ENCODE assay signal across 21 mouse cellular contexts in genomic region chr9:27108451-27108850, GRCm38 (mm10). TPM values are rescaled to one million over a fixed set of nuclear protein-coding genes. Genes with fewer than 3 reads are reported as not detected.
DNase-seq lines count a peak whose midpoint lies in the region; ATAC-seq lines count a peak whose summit lies in the region.
"Had no signal": no experiment of that assay in that cellular context is flagged by ENCODE, and none has a peak within 500 bp of the region (broad histone marks: within the 10 kb centered on the region; RNA-seq: fewer than 3 reads in every experiment).

No protein-coding gene starts in this region.

- no peak overlapping the region for H3K27ac ChIP-seq in heart, embryonic 11.5 days (ENCODE audit: low read depth, low read length)
- H3K27ac ChIP-seq in kidney, embryonic 15.5 days, result peak overlapping the region; percentile 63; the same call in 1 of the 2 replicates
- peak overlapping the region; percentile 74 for H3K27ac ChIP-seq in kidney, embryonic 16.5 days (ENCODE audit: low read length)
- H3K27ac ChIP-seq: forebrain, embryonic 13.5 days; hindbrain, embryonic 13.5 days; liver, embryonic 14.5 days; midbrain, embryonic 10.5 days; neural tube, embryonic 13.5 days had no signal

- no peaks in the 10 kb centered on the region for H3K9me3 ChIP-seq in heart, embryonic 11.5 days (replicated peaks; ENCODE audit: control insufficient read depth, low read length)
- no peaks in the 10 kb centered on the region for H3K9me3 ChIP-seq in kidney, embryonic 15.5 days (replicated peaks)
- H3K9me3 ChIP-seq in kidney, embryonic 16.5 days (ENCODE audit: low read length), result no peaks in the 10 kb centered on the region
- H3K9me3 ChIP-seq: forebrain, embryonic 13.5 days; hindbrain, embryonic 13.5 days; midbrain, embryonic 10.5 days; neural tube, embryonic 13.5 days had no signal

- peak; percentile 57 to 87 for DNase-seq in heart, adult 9 months (ENCODE audit: low spot score in 2 of 2)
- DNase-seq in kidney, postnatal 4 days, result no peak
- peak; percentile 52 for DNase-seq in kidney, postnatal 14 days
- DNase-seq in cerebellum, postnatal 25 days, result no peak
- DNase-seq: adrenal gland, postnatal 14 days; cerebellum, adult 8-10 months; lung, embryonic 14.5 days; retina, postnatal 1 day; thymus, adult 18-20 months; thymus, postnatal 36 days had no signal

- peaks cover 15% of the 10 kb centered on the region for H3K4me1 ChIP-seq in heart, embryonic 11.5 days (ENCODE audit: control insufficient read depth, insufficient read depth, low read length)
- 0 out of 2 replicates have a peak, but pooled peaks cover 12% of the 10 kb centered on the region for H3K4me1 ChIP-seq in kidney, embryonic 15.5 days
- peaks cover 6% of the 10 kb centered on the region; the same call in 1 of the 2 replicates for H3K4me1 ChIP-seq in kidney, embryonic 16.5 days (ENCODE audit: insufficient read depth, low read length)

- WGBS in heart, embryonic 11.5 days (ENCODE audit: insufficient replicate concordance), result 69% methylated on average over 4 of the region's 4 CpGs
- WGBS in kidney, embryonic 15.5 days, result 74% methylated on average over 4 of the region's 4 CpGs
- 76% methylated on average over 4 of the region's 4 CpGs for WGBS in kidney, embryonic 16.5 days

- ATAC-seq in heart, embryonic 11.5 days (replicated peaks; ENCODE audit: insufficient number of reproducible peaks, low FRiP score, low TSS enrichment), result no peak
- ATAC-seq in kidney, embryonic 15.5 days (replicated peaks; ENCODE audit: low FRiP score), result no peak
- no peak for ATAC-seq in kidney, embryonic 16.5 days (ENCODE audit: low FRiP score, low TSS enrichment)
- ATAC-seq: activated CD4-positive, CD25-positive, alpha-beta regulatory T cell, adult 4 months; forebrain, embryonic 13.5 days; midbrain, embryonic 16.5 days had no signal

- no peak overlapping the region for H3K4me2 ChIP-seq in heart, embryonic 11.5 days
- no peak overlapping the region for H3K4me2 ChIP-seq in kidney, embryonic 15.5 days
- no peak overlapping the region for H3K4me2 ChIP-seq in kidney, embryonic 16.5 days (replicated peaks; ENCODE audit: low read depth, low read length)
- H3K4me2 ChIP-seq: forebrain, embryonic 13.5 days; hindbrain, embryonic 13.5 days; lung, embryonic 14.5 days; neural tube, embryonic 13.5 days had no signal

- H3K36me3 ChIP-seq in heart, embryonic 11.5 days (ENCODE audit: control insufficient read depth, insufficient read depth, low read length), result 0 out of 2 replicates have a peak, but pooled peaks cover 2% of the 10 kb centered on the region
- peaks cover 9% of the 10 kb centered on the region for H3K36me3 ChIP-seq in kidney, embryonic 15.5 days
- H3K36me3 ChIP-seq in kidney, embryonic 16.5 days (ENCODE audit: insufficient read depth, low read length), result peaks cover 9% of the 10 kb centered on the region

- H3K4me3 ChIP-seq in heart, embryonic 11.5 days (ENCODE audit: low read depth, low read length), result no peak overlapping the region
- H3K4me3 ChIP-seq in kidney, embryonic 15.5 days (replicated peaks), result no peak overlapping the region
- no peak overlapping the region for H3K4me3 ChIP-seq in kidney, embryonic 16.5 days (ENCODE audit: low read length)
- H3K4me3 ChIP-seq: forebrain, embryonic 13.5 days; hindbrain, embryonic 13.5 days; midbrain, embryonic 10.5 days; myocyte; neural tube, embryonic 13.5 days had no signal

- no peaks in the 10 kb centered on the region for H3K27me3 ChIP-seq in heart, embryonic 11.5 days (ENCODE audit: control insufficient read depth, insufficient read depth, low read length)
- H3K27me3 ChIP-seq in kidney, embryonic 15.5 days, result no peaks in the 10 kb centered on the region
- no peaks in the 10 kb centered on the region for H3K27me3 ChIP-seq in kidney, embryonic 16.5 days (ENCODE audit: insufficient read depth, low read length)
- H3K27me3 ChIP-seq: forebrain, embryonic 13.5 days; hindbrain, embryonic 13.5 days; neural tube, embryonic 13.5 days had no signal

- no peak overlapping the region for H3K9ac ChIP-seq in heart, embryonic 11.5 days (ENCODE audit: low read depth, low read length)
- H3K9ac ChIP-seq in kidney, embryonic 15.5 days, result no peak overlapping the region
- no peak overlapping the region for H3K9ac ChIP-seq in kidney, embryonic 16.5 days (replicated peaks; ENCODE audit: low read length)
- H3K9ac ChIP-seq: forebrain, embryonic 13.5 days; hindbrain, embryonic 13.5 days; liver, embryonic 14.5 days; lung, embryonic 14.5 days; neural tube, embryonic 13.5 days had no signal

RNA-seq across cellular contexts. Expression of gene Jam3, which starts 46.8 kb away (rescaled TPM):
- polyA plus RNA-seq in heart, embryonic 11.5 days (2014; fragmentation: Nextera tagmentation; extraction: Ambion mirVana), result 50.1 and 56.1 TPM in 2 replicates
- 82.3 and 83.1 TPM in 2 replicates for polyA plus RNA-seq in kidney, embryonic 15.5 days (2015; fragmentation: Nextera tagmentation; extraction: Ambion mirVana)
- polyA plus RNA-seq in kidney, embryonic 16.5 days (2015; fragmentation: Nextera tagmentation; extraction: Ambion mirVana), result 81.5 TPM in 2 replicates

Comparison
In these comparisons a context has a peak if more than half of its experiments do, and no peak if none do; other contexts are left out.
1. DNase-seq: peak in heart, adult 9 months (2 of 2) and kidney, postnatal 14 days (single experiment); none in kidney, postnatal 4 days (0 of 2) and cerebellum, postnatal 25 days (0 of 2).